Mouse (Mus musculus): ENCODE measurements around the gene Gbx1.
A peak's percentile ranks its signal among the peaks of the same experiment; 100 is the strongest.

Gbx1 gene

GRCm38 (mm10) chr5:24477909-24478308, 49.1 kb downstream of the Gbx1 start:
- no peak for DNase-seq (ENCODE audit: low spot score)

- DNase-seq (ENCODE audit: low spot score): no peak
Observed at GRCm38 (mm10) chr5:24475476-24476241, 51.3 kb downstream of the Gbx1 start.

GRCm38 (mm10) chr5:24474723-24475261, 52.2 kb downstream of the Gbx1 start:
- DNase-seq (ENCODE audit: low spot score): peak; percentile 42

- no peak for DNase-seq (ENCODE audit: low spot score)
Observed at GRCm38 (mm10) chr5:24474025-24474722, 52.8 kb downstream of the Gbx1 start.

- no peak for DNase-seq (ENCODE audit: low spot score)
Observed at GRCm38 (mm10) chr5:24472884-24473619, 54.0 kb downstream of the Gbx1 start.

GRCm38 (mm10) chr5:24470600-24470999, 56.4 kb downstream of the Gbx1 start:
- DNase-seq (ENCODE audit: low spot score): peak; percentile 68

GRCm38 (mm10) chr5:24466762-24467161, 60.2 kb downstream of the Gbx1 start:
- no peak for DNase-seq (ENCODE audit: low spot score)

GRCm38 (mm10) chr5:24455613-24456012, 71.4 kb downstream of the Gbx1 start:
- DNase-seq (ENCODE audit: low spot score): no peak

GRCm38 (mm10) chr5:24455076-24455475, 71.9 kb downstream of the Gbx1 start:
- DNase-seq (ENCODE audit: low spot score): no peak

- no peak for DNase-seq (ENCODE audit: low spot score)
Observed at GRCm38 (mm10) chr5:24453985-24454303, 73.1 kb downstream of the Gbx1 start.

- no peak for DNase-seq (ENCODE audit: low spot score)
Observed at GRCm38 (mm10) chr5:24453283-24453984, 73.6 kb downstream of the Gbx1 start.

Measured in T-cell, adult 2 months (primary cell).